Mouse (Mus musculus): ENCODE data around the gene Zfp317. TPM values are rescaled to one million over a fixed set of nuclear protein-coding genes. Genes with fewer than 3 reads are reported as not detected.

Gene Zfp317
- 26.6 TPM for polyA plus RNA-seq (2017; shearing (Covaris generic))

GRCm38 (mm10) chr9:19621843-19622822, at the start of gene Zfp317:
Zfp317 (plus strand) TSS chr9:19622102.

GRCm38 (mm10) chr9:19582317-19582716, 39.6 kb upstream of the Zfp317 start, which contains the start of gene Olfr855:
Olfr855 (plus strand) TSS chr9:19582617.

Other genes with a start within 250 kb of the Zfp317 start
- gene Olfr847, start 243.4 kb upstream of the Zfp317 start, polyA plus RNA-seq (2017; shearing (Covaris generic)), result not detected
- not detected for gene Olfr849, start 181.8 kb upstream of the Zfp317 start, polyA plus RNA-seq (2017; shearing (Covaris generic))
- not detected for gene Olfr850, start 143.9 kb upstream of the Zfp317 start, polyA plus RNA-seq (2017; shearing (Covaris generic))
- gene Olfr851, start 128.8 kb upstream of the Zfp317 start, polyA plus RNA-seq (2017; shearing (Covaris generic)), result not detected
- gene Olfr853, start 81.0 kb upstream of the Zfp317 start, polyA plus RNA-seq (2017; shearing (Covaris generic)), result not detected
- gene Olfr854, start 54.7 kb upstream of the Zfp317 start, polyA plus RNA-seq (2017; shearing (Covaris generic)), result not detected
- not detected for gene Olfr855, start 39.5 kb upstream of the Zfp317 start, polyA plus RNA-seq (2017; shearing (Covaris generic))
- not detected for gene Olfr857, start 87.3 kb downstream of the Zfp317 start, polyA plus RNA-seq (2017; shearing (Covaris generic))
- gene Olfr58, start 158.2 kb downstream of the Zfp317 start, polyA plus RNA-seq (2017; shearing (Covaris generic)), result not detected
- gene Olfr859, start 182.8 kb downstream of the Zfp317 start, polyA plus RNA-seq (2017; shearing (Covaris generic)), result not detected
- gene Olfr860, start 227.6 kb downstream of the Zfp317 start, polyA plus RNA-seq (2017; shearing (Covaris generic)), result 0.40 TPM

Data from effector memory CD4-positive, alpha-beta T cell, adult 5 months (primary cell).